Mouse (Mus musculus) olfactory bulb, adult 2 months (tissue): Measurements from ENCODE around the gene Dazap1.

Source experiments
- CTCF ChIP-seq: fragments of 200-500 bp; IDR thresholded peaks from 2 replicates; pipeline ENCODE4 v1.5.1; 2012; ENCODE audit warnings: low read depth, mild to moderate bottlenecking, low read length, moderate library complexity; ENCODE audit not compliant: insufficient read depth
- POLR2A ChIP-seq: fragments of 200-500 bp; IDR thresholded peaks from 2 replicates; pipeline ENCODE4 v1.6.1; 2012; ENCODE audit warnings: mild to moderate bottlenecking, low read depth, low read length, moderate library complexity; ENCODE audit not compliant: insufficient read depth

- no peak for TF ChIP-seq POLR2A
- TF ChIP-seq CTCF, result no peak
Measured at GRCm38 (mm10) chr10:80281921-80282371, 20.7 kb downstream of the Dazap1 start.
